Mouse (Mus musculus): Measurements from ENCODE around the gene Dlst.

Gene Dlst

GRCm38 (mm10) chr12:85110698-85111592 lies at the start of gene Dlst, which contains the start of gene Prox2:
TSS of gene Dlst (plus strand) at chr12:85110833.
TSS of gene Prox2 (minus strand) at chr12:85110759.
- peak; percentile 49 for DNase-seq (ENCODE audit: low read depth, low spot score)

GRCm38 (mm10) chr12:85071043-85071442 lies 39.6 kb upstream of the Dlst start:
- no peak for DNase-seq (ENCODE audit: low read depth, low spot score)

- no peak for DNase-seq (ENCODE audit: low read depth, low spot score)
Measured at GRCm38 (mm10) chr12:85077100-85077499, 33.5 kb upstream of the Dlst start.

- no peak for DNase-seq (ENCODE audit: low read depth, low spot score)
Measured at GRCm38 (mm10) chr12:85084257-85084656, 26.4 kb upstream of the Dlst start.

GRCm38 (mm10) chr12:85084941-85085340 lies 25.7 kb upstream of the Dlst start:
- no peak for DNase-seq (ENCODE audit: low read depth, low spot score)

- DNase-seq (ENCODE audit: low read depth, low spot score) = no peak
Measured at GRCm38 (mm10) chr12:85087845-85088244, 22.8 kb upstream of the Dlst start.

- DNase-seq (ENCODE audit: low read depth, low spot score) = no peak
Measured at GRCm38 (mm10) chr12:85091190-85091589, 19.4 kb upstream of the Dlst start.

GRCm38 (mm10) chr12:85092214-85092613 lies 18.4 kb upstream of the Dlst start:
- DNase-seq (ENCODE audit: low read depth, low spot score) = no peak

- DNase-seq (ENCODE audit: low read depth, low spot score) = no peak
Measured at GRCm38 (mm10) chr12:85094010-85094409, 16.6 kb upstream of the Dlst start.

- DNase-seq (ENCODE audit: low read depth, low spot score) = no peak
Measured at GRCm38 (mm10) chr12:85094706-85095105, 15.9 kb upstream of the Dlst start.

GRCm38 (mm10) chr12:85095146-85095545 lies 15.5 kb upstream of the Dlst start:
- no peak for DNase-seq (ENCODE audit: low read depth, low spot score)

- no peak for DNase-seq (ENCODE audit: low read depth, low spot score)
Measured at GRCm38 (mm10) chr12:85095859-85096258, 14.8 kb upstream of the Dlst start.

- DNase-seq (ENCODE audit: low read depth, low spot score) = no peak
Measured at GRCm38 (mm10) chr12:85101001-85101400, 9.6 kb upstream of the Dlst start.

GRCm38 (mm10) chr12:85101521-85102106 lies 9.0 kb upstream of the Dlst start:
- DNase-seq (ENCODE audit: low read depth, low spot score) = no peak

GRCm38 (mm10) chr12:85103096-85103495 lies 7.5 kb upstream of the Dlst start:
- DNase-seq (ENCODE audit: low read depth, low spot score) = no peak

GRCm38 (mm10) chr12:85104789-85105188 lies 5.8 kb upstream of the Dlst start:
- no peak for DNase-seq (ENCODE audit: low read depth, low spot score)

- no peak for DNase-seq (ENCODE audit: low read depth, low spot score)
Measured at GRCm38 (mm10) chr12:85106292-85106691, 4.3 kb upstream of the Dlst start.

- no peak for DNase-seq (ENCODE audit: low read depth, low spot score)
Measured at GRCm38 (mm10) chr12:85108643-85109042, 2.0 kb upstream of the Dlst start.

GRCm38 (mm10) chr12:85109426-85109825 lies 1.2 kb upstream of the Dlst start:
- no peak for DNase-seq (ENCODE audit: low read depth, low spot score)

- DNase-seq (ENCODE audit: low read depth, low spot score) = no peak
Measured at GRCm38 (mm10) chr12:85110011-85110697, 479 bp upstream of the Dlst start.

- no peak for DNase-seq (ENCODE audit: low read depth, low spot score)
Measured at GRCm38 (mm10) chr12:85112550-85113251, 2.1 kb downstream of the Dlst start.

GRCm38 (mm10) chr12:85113337-85113736 lies 2.7 kb downstream of the Dlst start:
- no peak for DNase-seq (ENCODE audit: low read depth, low spot score)

Data from brain, embryonic 18.5 days (tissue).